Mouse (Mus musculus) CH12.LX (cell line): ENCODE results near the gene Tspan4.

Experiments
- CTCF ChIP-seq, 2 experiments: IDR thresholded peaks in 1 of 2; conservative IDR thresholded peaks in 1 of 2; 2 replicates each; pipeline ENCODE4 v1.5.1; 2011 to 2012; ENCODE audit warnings: low read depth in 2 of 2, low read length in 2 of 2, improper control_type of control experiment in 1 of 2, inconsistent platforms in 1 of 2, mild to moderate bottlenecking in 1 of 2, moderate library complexity in 1 of 2
- GABPA ChIP-seq: IDR thresholded peaks from 2 replicates; pipeline ENCODE4 v1.6.1; 2012; ENCODE audit warnings: low read depth, low read length, improper control_type of control experiment, inconsistent platforms; ENCODE audit not compliant: insufficient replicate concordance
- HCFC1 ChIP-seq: IDR thresholded peaks from 2 replicates; pipeline ENCODE4 v1.6.1; 2012; ENCODE audit warnings: low read depth, mild to moderate bottlenecking, inconsistent platforms, low read length, improper control_type of control experiment
- JUND ChIP-seq: conservative IDR thresholded peaks from 2 replicates; pipeline ENCODE4 v1.6.1; 2011; ENCODE audit warnings: low read depth, low read length, improper control_type of control experiment
- MYC ChIP-seq: IDR thresholded peaks from 2 replicates; pipeline ENCODE4 v1.6.1; 2011; ENCODE audit warnings: low read depth, mild to moderate bottlenecking, improper control_type of control experiment, low read length
- POLR2A ChIP-seq: IDR thresholded peaks from 2 replicates; pipeline ENCODE4 v1.6.1; 2011; ENCODE audit warnings: low read depth, mild to moderate bottlenecking, improper control_type of control experiment, low read length
- UBTF ChIP-seq: IDR thresholded peaks from 2 replicates; pipeline ENCODE4 v1.6.1; 2012; ENCODE audit warnings: low read depth, mild to moderate bottlenecking, inconsistent platforms, low read length, improper control_type of control experiment, moderate library complexity

GRCm38 (mm10) chr7:141486239-141486638 lies 11.2 kb downstream of the Tspan4 start:
- TF ChIP-seq CTCF (conservative IDR thresholded peaks at IDR 0.05 in 1 of 2, IDR thresholded peaks at IDR 0.05 in 1 of 2; ENCODE audit: low read depth in 2 of 2, low read length in 2 of 2) (no peak), POLR2A (no peak), JUND (no peak), MYC (no peak), GABPA (no peak), UBTF (no peak), HCFC1 (no peak)
